Mouse (Mus musculus): Measurements from ENCODE around the gene Phyh. TPM values are rescaled to one million over a fixed set of nuclear protein-coding genes. Genes with fewer than 3 reads are reported as not detected.
"Not testable (repeated sequence)": the region's sequence is repeated elsewhere in the genome, so short reads cannot be mapped to it uniquely, and the experiment has no call there.

Gene Phyh
- polyA plus RNA-seq, 1 experiment from 2014 or later = 90.7 TPM

- Histone ChIP-seq H3K27ac (ENCODE audit: low read depth, low read length) (no peak overlapping the region), H3K27me3 (ENCODE audit: control insufficient read depth, insufficient read depth, low read length) (no peaks in the 10 kb centered on the region), H3K9me3 (ENCODE audit: control insufficient read depth, low read length) (no peaks in the 10 kb centered on the region), H3K9ac (replicated peaks; ENCODE audit: low read depth, low read length) (no peak overlapping the region), H3K4me3 (ENCODE audit: low read depth, low read length) (no peak overlapping the region), H3K36me3 (ENCODE audit: control insufficient read depth, insufficient read depth, low read length) (peaks cover 5% of the 10 kb centered on the region; the same call in 1 of the 2 replicates), H3K4me2 (ENCODE audit: low read depth, low read length) (no peak overlapping the region), H3K4me1 (ENCODE audit: control insufficient read depth, insufficient read depth, low read length) (no peaks in the 10 kb centered on the region)
- 97% methylated on average over 9 of the region's 9 CpGs for WGBS
- ATAC-seq (ENCODE audit: low read depth) = no peak
These were observed 15.7 kb downstream of the Phyh start for GRCm38 (mm10) chr2:4934516-4934915.

DNA sequence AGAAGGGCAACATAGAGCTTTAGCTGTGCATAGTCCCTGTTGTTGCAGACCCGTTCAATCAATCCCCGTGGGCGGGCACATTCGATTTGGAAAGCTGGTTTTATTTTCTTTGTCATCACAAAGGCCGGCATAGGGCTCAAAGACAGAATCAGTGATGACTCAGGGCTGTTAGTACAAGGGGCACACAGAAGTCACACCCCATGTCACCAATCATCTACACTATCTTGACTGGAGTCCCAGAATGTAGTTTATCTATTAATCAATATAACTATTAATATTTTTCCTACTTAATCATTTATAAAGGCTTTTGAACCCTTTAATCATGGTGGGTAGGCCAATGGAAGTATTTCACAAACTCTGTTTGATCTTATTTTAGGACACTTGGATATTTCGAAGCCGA lies 19.1 kb downstream of the Phyh start:
- no peaks in the 10 kb centered on the region for H3K27me3 ChIP-seq (ENCODE audit: control insufficient read depth, insufficient read depth, low read length)
- no peaks in the 10 kb centered on the region for H3K4me1 ChIP-seq (ENCODE audit: control insufficient read depth, insufficient read depth, low read length)
- WGBS = 92% methylated on average over 7 of the region's 7 CpGs
- H3K36me3 ChIP-seq (ENCODE audit: control insufficient read depth, insufficient read depth, low read length) = peaks cover 5% of the 10 kb centered on the region; the same call in 1 of the 2 replicates
- no peak overlapping the region for H3K4me2 ChIP-seq (ENCODE audit: low read depth, low read length)
- H3K9ac ChIP-seq (replicated peaks; ENCODE audit: low read depth, low read length) = no peak overlapping the region
- ATAC-seq (ENCODE audit: low read depth) = no peak
- H3K27ac ChIP-seq (ENCODE audit: low read depth, low read length) = no peak overlapping the region
- H3K9me3 ChIP-seq (ENCODE audit: control insufficient read depth, low read length) = no peaks in the 10 kb centered on the region
- H3K4me3 ChIP-seq (ENCODE audit: low read depth, low read length) = no peak overlapping the region

DNA sequence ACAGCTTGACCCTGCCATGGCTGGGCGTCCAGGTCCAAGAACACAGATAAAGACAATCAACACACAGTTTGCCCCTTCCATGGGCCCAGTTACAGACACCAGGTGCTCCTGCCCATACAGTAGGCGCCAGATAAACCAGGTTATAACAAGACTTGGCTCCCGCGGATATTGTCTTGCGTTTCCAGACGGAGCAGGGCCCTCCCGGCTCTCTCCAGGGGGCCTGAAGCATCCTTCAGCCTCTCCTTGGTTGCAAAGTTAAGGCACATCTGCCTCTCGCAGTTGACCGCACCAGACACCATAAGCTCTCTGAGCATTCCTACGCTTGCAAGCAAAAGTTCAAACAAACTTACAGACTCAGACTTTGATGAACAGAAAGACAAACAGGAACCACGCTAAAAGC lies 22.0 kb downstream of the Phyh start:
- Histone ChIP-seq H3K36me3 (ENCODE audit: control insufficient read depth, insufficient read depth, low read length) (peaks cover 5% of the 10 kb centered on the region; the same call in 1 of the 2 replicates), H3K9me3 (ENCODE audit: control insufficient read depth, low read length) (no peaks in the 10 kb centered on the region), H3K27ac (ENCODE audit: low read depth, low read length) (no peak overlapping the region), H3K9ac (replicated peaks; ENCODE audit: low read depth, low read length) (no peak overlapping the region), H3K27me3 (ENCODE audit: control insufficient read depth, insufficient read depth, low read length) (no peaks in the 10 kb centered on the region), H3K4me2 (ENCODE audit: low read depth, low read length) (no peak overlapping the region), H3K4me1 (ENCODE audit: control insufficient read depth, insufficient read depth, low read length) (no peaks in the 10 kb centered on the region), H3K4me3 (ENCODE audit: low read depth, low read length) (no peak overlapping the region)
- ATAC-seq (ENCODE audit: low read depth) = no peak
- 89% methylated on average over 11 of the region's 11 CpGs for WGBS

- ATAC-seq (ENCODE audit: low read depth); H3K9ac ChIP-seq (replicated peaks; ENCODE audit: low read depth, low read length); H3K4me2 ChIP-seq (ENCODE audit: low read depth, low read length); H3K4me1 ChIP-seq (ENCODE audit: control insufficient read depth, insufficient read depth, low read length); H3K27ac ChIP-seq (ENCODE audit: low read depth, low read length); H3K4me3 ChIP-seq (ENCODE audit: low read depth, low read length); H3K9me3 ChIP-seq (ENCODE audit: control insufficient read depth, low read length); H3K36me3 ChIP-seq (ENCODE audit: control insufficient read depth, insufficient read depth, low read length); H3K27me3 ChIP-seq (ENCODE audit: control insufficient read depth, insufficient read depth, low read length): not testable (repeated sequence)
- 94% methylated on average over 8 of the region's 8 CpGs for WGBS
These were observed 30.9 kb downstream of the Phyh start for GRCm38 (mm10) chr2:4949691-4950090.

- H3K9ac ChIP-seq (replicated peaks; ENCODE audit: low read depth, low read length) = no peak overlapping the region
These were observed 32.2 kb downstream of the Phyh start for GRCm38 (mm10) chr2:4950986-4951385.

GRCm38 (mm10) chr2:4954216-4954760 lies 35.5 kb downstream of the Phyh start:
- Histone ChIP-seq H3K4me1 (ENCODE audit: control insufficient read depth, insufficient read depth, low read length) (no peaks in the 10 kb centered on the region), H3K4me3 (ENCODE audit: low read depth, low read length) (no peak overlapping the region), H3K27ac (ENCODE audit: low read depth, low read length) (no peak overlapping the region), H3K9me3 (ENCODE audit: control insufficient read depth, low read length) (no peaks in the 10 kb centered on the region), H3K27me3 (ENCODE audit: control insufficient read depth, insufficient read depth, low read length) (no peaks in the 10 kb centered on the region), H3K9ac (replicated peaks; ENCODE audit: low read depth, low read length) (no peak overlapping the region), H3K36me3 (ENCODE audit: control insufficient read depth, insufficient read depth, low read length) (no peaks in the 10 kb centered on the region), H3K4me2 (ENCODE audit: low read depth, low read length) (no peak overlapping the region)
- ATAC-seq (ENCODE audit: low read depth) = no peak
- WGBS = 83% methylated on average over 6 of the region's 6 CpGs

More at GRCm38 (mm10) chr2:4950986-4951385, 32.2 kb downstream of the Phyh start:
- no peak for ATAC-seq (ENCODE audit: low read depth)
- no peaks in the 10 kb centered on the region for H3K9me3 ChIP-seq (ENCODE audit: control insufficient read depth, low read length)
- no peak overlapping the region for H3K4me3 ChIP-seq (ENCODE audit: low read depth, low read length)
- no peaks in the 10 kb centered on the region for H3K36me3 ChIP-seq (ENCODE audit: control insufficient read depth, insufficient read depth, low read length)
- WGBS = 92% methylated on average over 2 of the region's 2 CpGs
- H3K4me1 ChIP-seq (ENCODE audit: control insufficient read depth, insufficient read depth, low read length) = no peaks in the 10 kb centered on the region
- no peak overlapping the region for H3K27ac ChIP-seq (ENCODE audit: low read depth, low read length)
- no peak overlapping the region for H3K4me2 ChIP-seq (ENCODE audit: low read depth, low read length)
- no peaks in the 10 kb centered on the region for H3K27me3 ChIP-seq (ENCODE audit: control insufficient read depth, insufficient read depth, low read length)

DNA sequence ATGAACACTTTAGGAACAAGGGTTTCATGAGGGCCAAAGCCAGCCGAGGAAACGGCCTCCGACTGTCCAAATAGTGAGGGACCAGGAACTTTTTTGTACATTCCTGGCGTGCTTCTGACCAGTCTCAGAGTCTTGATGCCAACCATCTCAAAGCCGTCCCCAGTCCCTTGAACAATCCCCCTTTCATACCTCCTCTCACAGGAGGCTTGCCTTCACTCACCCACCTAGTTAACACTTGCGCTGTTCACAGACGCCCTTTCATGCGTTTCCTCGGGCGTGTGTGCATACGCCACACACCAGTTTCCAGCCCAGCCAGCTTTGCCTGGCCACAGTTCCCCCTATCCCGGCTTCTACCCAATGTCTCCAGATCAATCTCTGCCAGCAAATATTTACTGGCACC lies 39.2 kb downstream of the Phyh start:
- WGBS = 91% methylated on average over 12 of the region's 12 CpGs
- Histone ChIP-seq H3K36me3 (ENCODE audit: control insufficient read depth, insufficient read depth, low read length) (no peaks in the 10 kb centered on the region), H3K4me2 (ENCODE audit: low read depth, low read length) (no peak overlapping the region), H3K9me3 (ENCODE audit: control insufficient read depth, low read length) (no peaks in the 10 kb centered on the region), H3K4me3 (ENCODE audit: low read depth, low read length) (no peak overlapping the region), H3K27ac (ENCODE audit: low read depth, low read length) (no peak overlapping the region), H3K27me3 (ENCODE audit: control insufficient read depth, insufficient read depth, low read length) (no peaks in the 10 kb centered on the region), H3K9ac (replicated peaks; ENCODE audit: low read depth, low read length) (no peak overlapping the region), H3K4me1 (ENCODE audit: control insufficient read depth, insufficient read depth, low read length) (no peaks in the 10 kb centered on the region)
- no peak for ATAC-seq (ENCODE audit: low read depth)

DNA sequence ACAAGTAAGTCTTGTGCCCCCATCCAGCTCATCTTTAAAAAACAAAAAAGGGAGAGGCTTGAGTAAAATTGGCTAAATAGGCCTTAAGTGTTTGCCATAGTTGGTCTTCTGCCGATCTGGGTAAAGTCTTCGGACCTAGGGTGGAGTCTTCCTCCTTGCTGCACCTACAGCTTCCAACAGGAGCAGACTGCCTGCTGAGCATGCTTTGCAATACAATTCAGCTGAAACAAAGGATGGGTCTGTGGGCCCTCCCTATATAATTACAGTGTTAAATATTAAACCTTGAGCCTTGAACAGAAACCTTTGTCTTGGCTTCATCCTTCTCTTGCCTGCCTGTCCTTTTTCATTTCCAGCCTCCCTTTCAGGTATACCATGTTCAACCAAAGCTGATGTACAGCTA lies 49.0 kb downstream of the Phyh start:
- H3K4me3 ChIP-seq (ENCODE audit: low read depth, low read length) = no peak overlapping the region
- no peaks in the 10 kb centered on the region for H3K9me3 ChIP-seq (ENCODE audit: control insufficient read depth, low read length)
- H3K27ac ChIP-seq (ENCODE audit: low read depth, low read length) = no peak overlapping the region
- no peaks in the 10 kb centered on the region for H3K27me3 ChIP-seq (ENCODE audit: control insufficient read depth, insufficient read depth, low read length)
- H3K36me3 ChIP-seq (ENCODE audit: control insufficient read depth, insufficient read depth, low read length) = no peaks in the 10 kb centered on the region
- H3K4me2 ChIP-seq (ENCODE audit: low read depth, low read length) = no peak overlapping the region
- WGBS = 91% methylated on average over 2 of the region's 2 CpGs
- H3K9ac ChIP-seq (replicated peaks; ENCODE audit: low read depth, low read length) = no peak overlapping the region
- H3K4me1 ChIP-seq (ENCODE audit: control insufficient read depth, insufficient read depth, low read length) = no peaks in the 10 kb centered on the region
- no peak for ATAC-seq (ENCODE audit: low read depth)

- H3K4me2 ChIP-seq (ENCODE audit: low read depth, low read length) = no peak overlapping the region
- H3K9ac ChIP-seq (replicated peaks; ENCODE audit: low read depth, low read length) = no peak overlapping the region
- no peaks in the 10 kb centered on the region for H3K4me1 ChIP-seq (ENCODE audit: control insufficient read depth, insufficient read depth, low read length)
- 89% methylated on average over 1 of the region's 2 CpGs for WGBS
- no peaks in the 10 kb centered on the region for H3K27me3 ChIP-seq (ENCODE audit: control insufficient read depth, insufficient read depth, low read length)
- H3K4me3 ChIP-seq (ENCODE audit: low read depth, low read length) = no peak overlapping the region
- no peak for ATAC-seq (ENCODE audit: low read depth)
- H3K9me3 ChIP-seq (ENCODE audit: control insufficient read depth, low read length) = no peaks in the 10 kb centered on the region
- no peaks in the 10 kb centered on the region for H3K36me3 ChIP-seq (ENCODE audit: control insufficient read depth, insufficient read depth, low read length)
- no peak overlapping the region for H3K27ac ChIP-seq (ENCODE audit: low read depth, low read length)
These were observed 50.3 kb downstream of the Phyh start for GRCm38 (mm10) chr2:4969083-4969482.
